Mouse (Mus musculus): ENCODE measurements around the gene Cib4. TPM values are rescaled to one million over a fixed set of nuclear protein-coding genes. Genes with fewer than 3 reads are reported as not detected.

The Cib4 gene
- polyA plus RNA-seq, 1 experiment from 2014 or later: not detected

- peak; percentile 73 for DNase-seq
- H3K36me3 ChIP-seq (ENCODE audit: insufficient read depth): no peaks in the 10 kb centered on the region
- no peak for ATAC-seq (ENCODE audit: insufficient read depth)
Measured at GRCm38 (mm10) chr5:30476534-30476933, 69.1 kb downstream of the Cib4 start.

GRCm38 (mm10) chr5:30472148-30472547 is 73.5 kb downstream of the Cib4 start:
- H3K9me3 ChIP-seq (ENCODE audit: low read depth, low read length): no peaks in the 10 kb centered on the region
- H3K9ac ChIP-seq: no peak overlapping the region
- H3K27ac ChIP-seq (ENCODE audit: low read depth): no peak overlapping the region
- no peaks in the 10 kb centered on the region for H3K36me3 ChIP-seq (ENCODE audit: insufficient read depth)
- DNase-seq: no peak
- no peak for TF ChIP-seq CTCF (IDR thresholded peaks at IDR 0.05; ENCODE audit: low read depth)
- H3K27me3 ChIP-seq (ENCODE audit: insufficient read depth, low read length): no peaks in the 10 kb centered on the region
- H3K4me2 ChIP-seq: no peak overlapping the region
- H3K4me1 ChIP-seq (ENCODE audit: insufficient read depth): no peaks in the 10 kb centered on the region
- no peak for ATAC-seq (ENCODE audit: insufficient read depth)
- no peak overlapping the region for H3K4me3 ChIP-seq (ENCODE audit: low read depth, low read length)
- 40% methylated on average over 5 of the region's 5 CpGs for WGBS

More at GRCm38 (mm10) chr5:30476534-30476933, 69.1 kb downstream of the Cib4 start:
- Histone ChIP-seq H3K4me2 (no peak overlapping the region), H3K4me1 (ENCODE audit: insufficient read depth) (no peaks in the 10 kb centered on the region), H3K9me3 (ENCODE audit: low read depth, low read length) (no peaks in the 10 kb centered on the region), H3K9ac (no peak overlapping the region), H3K4me3 (ENCODE audit: low read depth, low read length) (no peak overlapping the region), H3K27me3 (ENCODE audit: insufficient read depth, low read length) (no peaks in the 10 kb centered on the region), H3K27ac (ENCODE audit: low read depth) (no peak overlapping the region)
- peak; percentile 90 for TF ChIP-seq CTCF (IDR thresholded peaks at IDR 0.05; ENCODE audit: low read depth)
- 28% methylated on average over 10 of the region's 10 CpGs for WGBS

- no peaks in the 10 kb centered on the region for H3K4me1 ChIP-seq (ENCODE audit: insufficient read depth)
- H3K36me3 ChIP-seq (ENCODE audit: insufficient read depth): no peaks in the 10 kb centered on the region
- no peak overlapping the region for H3K27ac ChIP-seq (ENCODE audit: low read depth)
- ATAC-seq (ENCODE audit: insufficient read depth) (no peak), DNase-seq (no peak)
- TF ChIP-seq CTCF (IDR thresholded peaks at IDR 0.05; ENCODE audit: low read depth): no peak
- H3K9me3 ChIP-seq (ENCODE audit: low read depth, low read length): no peaks in the 10 kb centered on the region
- no peak overlapping the region for H3K9ac ChIP-seq
- no peak overlapping the region for H3K4me2 ChIP-seq
- 50% methylated on average over 6 of the region's 6 CpGs for WGBS
- H3K27me3 ChIP-seq (ENCODE audit: insufficient read depth, low read length): peaks cover 7% of the 10 kb centered on the region; the same call in 1 of the 2 replicates
- H3K4me3 ChIP-seq (ENCODE audit: low read depth, low read length): no peak overlapping the region
Measured at GRCm38 (mm10) chr5:30470454-30470853, 75.2 kb downstream of the Cib4 start.

GRCm38 (mm10) chr5:30466315-30466714 is 79.3 kb downstream of the Cib4 start:
- Histone ChIP-seq H3K9me3 (ENCODE audit: low read depth, low read length) (no peaks in the 10 kb centered on the region), H3K27me3 (ENCODE audit: insufficient read depth, low read length) (peaks cover 11% of the 10 kb centered on the region; the same call in 1 of the 2 replicates), H3K4me3 (ENCODE audit: low read depth, low read length) (peak overlapping the region; percentile 26), H3K36me3 (ENCODE audit: insufficient read depth) (no peaks in the 10 kb centered on the region), H3K27ac (ENCODE audit: low read depth) (no peak overlapping the region), H3K4me1 (ENCODE audit: insufficient read depth) (0 out of 2 replicates have a peak, but pooled peaks cover 2% of the 10 kb centered on the region), H3K4me2 (peak overlapping the region; percentile 61), H3K9ac (0 out of 2 replicates have a peak overlapping the region, but pooled peaks have one; percentile 13)
- ATAC-seq (ENCODE audit: insufficient read depth) (no peak), DNase-seq (peak; percentile 22)
- WGBS: 29% methylated on average over 9 of the region's 9 CpGs
- TF ChIP-seq CTCF (IDR thresholded peaks at IDR 0.05; ENCODE audit: low read depth): no peak

DNA sequence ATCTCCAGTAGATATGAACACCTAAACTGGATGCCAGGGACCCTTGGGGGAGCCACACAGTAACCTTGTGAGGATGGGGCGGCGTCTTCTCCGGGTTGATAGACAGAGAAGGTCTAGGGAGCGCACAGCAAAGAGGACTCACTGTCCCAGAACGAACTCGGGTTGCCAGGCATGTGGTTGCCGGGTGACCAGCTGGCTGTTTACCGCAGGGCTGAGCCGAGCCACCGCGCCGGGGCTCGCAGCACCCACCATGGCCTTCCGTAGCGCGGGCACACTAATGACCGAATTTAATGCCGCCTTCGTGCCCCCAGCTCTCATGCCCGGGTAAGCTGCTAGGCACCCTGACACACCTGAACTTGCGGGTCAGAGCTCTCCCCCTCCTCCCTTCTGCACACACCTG is 79.8 kb downstream of the Cib4 start, which contains the start of gene 1700001C02Rik:
Gene 1700001C02Rik, plus strand, starts transcription at position 187 of the 400 bp plus-strand sequence.
- Histone ChIP-seq H3K36me3 (ENCODE audit: insufficient read depth) (no peaks in the 10 kb centered on the region), H3K9ac (0 out of 2 replicates have a peak within 1 kb of the TSS, but pooled peaks have one; percentile 13), H3K27ac (ENCODE audit: low read depth) (no peak within 1 kb of the TSS), H3K27me3 (ENCODE audit: insufficient read depth, low read length) (peaks cover 11% of the 10 kb centered on the region; the same call in 1 of the 2 replicates), H3K4me3 (ENCODE audit: low read depth, low read length) (peak within 1 kb of the TSS; percentile 26), H3K4me2 (peak within 1 kb of the TSS; percentile 61), H3K4me1 (ENCODE audit: insufficient read depth) (0 out of 2 replicates have a peak, but pooled peaks cover 2% of the 10 kb centered on the region), H3K9me3 (ENCODE audit: low read depth, low read length) (no peaks in the 10 kb centered on the region)
- WGBS: 22% methylated on average over 21 of the region's 21 CpGs
- TF ChIP-seq CTCF (IDR thresholded peaks at IDR 0.05; ENCODE audit: low read depth): no peak
- ATAC-seq (ENCODE audit: insufficient read depth) (no peak), DNase-seq (peak; percentile 24)

- ATAC-seq (ENCODE audit: insufficient read depth) (peak; percentile 80), DNase-seq (peak; percentile 76)
- Histone ChIP-seq H3K4me2 (no peak within 1 kb of the TSS), H3K4me3 (ENCODE audit: low read depth, low read length) (no peak within 1 kb of the TSS), H3K27me3 (ENCODE audit: insufficient read depth, low read length) (peaks cover 11% of the 10 kb centered on the region; the same call in 1 of the 2 replicates), H3K9me3 (ENCODE audit: low read depth, low read length) (no peaks in the 10 kb centered on the region), H3K27ac (ENCODE audit: low read depth) (no peak within 1 kb of the TSS), H3K36me3 (ENCODE audit: insufficient read depth) (no peaks in the 10 kb centered on the region), H3K4me1 (ENCODE audit: insufficient read depth) (0 out of 2 replicates have a peak, but pooled peaks cover 2% of the 10 kb centered on the region), H3K9ac (no peak within 1 kb of the TSS)
- no peak for TF ChIP-seq CTCF (IDR thresholded peaks at IDR 0.05; ENCODE audit: low read depth)
- 9% methylated on average over 12 of the region's 12 CpGs for WGBS
Measured at GRCm38 (mm10) chr5:30461821-30462220, 83.8 kb downstream of the Cib4 start, which contains the start of gene Otof. TSS of gene Otof (minus strand) at chr5:30461932.

GRCm38 (mm10) chr5:30460155-30460554 is 85.5 kb downstream of the Cib4 start:
- 23% methylated on average over 4 of the region's 4 CpGs for WGBS
- Histone ChIP-seq H3K4me3 (ENCODE audit: low read depth, low read length) (no peak overlapping the region), H3K9ac (no peak overlapping the region), H3K4me2 (no peak overlapping the region), H3K36me3 (ENCODE audit: insufficient read depth) (no peaks in the 10 kb centered on the region), H3K9me3 (ENCODE audit: low read depth, low read length) (no peaks in the 10 kb centered on the region), H3K27me3 (ENCODE audit: insufficient read depth, low read length) (peaks cover under 1% of the 10 kb centered on the region; the same call in 1 of the 2 replicates), H3K27ac (ENCODE audit: low read depth) (no peak overlapping the region), H3K4me1 (ENCODE audit: insufficient read depth) (0 out of 2 replicates have a peak, but pooled peaks cover 2% of the 10 kb centered on the region)
- ATAC-seq (ENCODE audit: insufficient read depth) (peak; percentile 42; the same call in 1 of the 2 replicates), DNase-seq (peak; percentile 65)
- TF ChIP-seq CTCF (IDR thresholded peaks at IDR 0.05; ENCODE audit: low read depth): peak; percentile 59

Data from lung, embryonic 14.5 days (tissue).